Mouse (Mus musculus) layer of hippocampus, postnatal 10 days (tissue): ENCODE data around the gene Gimap1. TPM values are rescaled to one million over a fixed set of nuclear protein-coding genes. Genes with fewer than 3 reads are reported as not detected.

ENCODE experiments used
- total RNA-seq, 2 experiments: library from RNA; stranded (reverse); gene quantifications; 2 replicates each; pipeline ENCODE4 v1.2.3; 2021

The Gimap1 gene
- total RNA-seq, 2 experiments from 2014 or later: 3.0 to 3.2 TPM

Other genes starting within 250 kb of the Gimap1 start
- gene Atp6v0e2, start 201.4 kb upstream of the Gimap1 start, total RNA-seq: 100 to 1,000 TPM; 413 to 459 TPM
- 10 to 100 TPM; 27.0 to 30.6 TPM for gene Lrrc61, start 184.3 kb upstream of the Gimap1 start, total RNA-seq
- gene Rarres2, start 166.3 kb upstream of the Gimap1 start, total RNA-seq: 10 to 100 TPM; 15.1 to 15.3 TPM
- gene Gm45021, start 149.4 kb upstream of the Gimap1 start, total RNA-seq: not detected
- 10 to 100 TPM; 29.2 to 30.1 TPM for gene Repin1, start 145.2 kb upstream of the Gimap1 start, total RNA-seq
- gene Gm44965, start 145.1 kb upstream of the Gimap1 start, total RNA-seq: not detected
- 1 to 10 TPM; 5.6 to 6.6 TPM for gene Zfp775, start 137.0 kb upstream of the Gimap1 start, total RNA-seq
- 10 to 100 TPM; 13.7 to 15.5 TPM for gene AI854703, start 112.3 kb upstream of the Gimap1 start, total RNA-seq
- 1 to 10 TPM; 1.5 to 1.7 TPM for gene Gimap8, start 91.8 kb upstream of the Gimap1 start, total RNA-seq
- 1 to 10 TPM; 1.0 to 1.4 TPM for gene Gimap9, start 62.9 kb upstream of the Gimap1 start, total RNA-seq
- gene Gimap4, start 54.5 kb upstream of the Gimap1 start, total RNA-seq: under 1 TPM; 0.58 to 0.71 TPM
- gene Gimap6, start 30.8 kb upstream of the Gimap1 start, total RNA-seq: 1 to 10 TPM; 6.2 to 8.2 TPM
- not detected for gene Gm28053, start 20.4 kb upstream of the Gimap1 start, total RNA-seq
- gene Gimap7, start 20.4 kb upstream of the Gimap1 start, total RNA-seq: not detected
- gene Gimap5, start 7.1 kb downstream of the Gimap1 start, total RNA-seq: 1 to 10 TPM in 1 of 2 experiments, under 1 TPM in 1; 0.98 to 1.2 TPM
- gene Gimap3, start 31.8 kb downstream of the Gimap1 start, total RNA-seq: not detected
- 10 to 100 TPM; 14.7 to 15.4 TPM for gene Tmem176a, start 101.9 kb downstream of the Gimap1 start, total RNA-seq
- 10 to 100 TPM; 45.6 to 47.8 TPM for gene Tmem176b, start 102.4 kb downstream of the Gimap1 start, total RNA-seq
- gene Aoc1, start 133.8 kb downstream of the Gimap1 start, total RNA-seq: not detected
- not detected for gene 1600015I10Rik, start 190.8 kb downstream of the Gimap1 start, total RNA-seq
- gene Doxl2, start 235.9 kb downstream of the Gimap1 start, total RNA-seq: not detected
- gene Svs1, start 247.8 kb downstream of the Gimap1 start, total RNA-seq: not detected